Mouse (Mus musculus) lung, embryonic 14.5 days (tissue): ENCODE data around the gene Cdh23. TPM values are rescaled to one million over a fixed set of nuclear protein-coding genes. Genes with fewer than 3 reads are reported as not detected.

Experiments used
- ATAC-seq: fragments of 200-750 bp; cut with Nextera tagmentation; 2 replicates; pipeline ENCODE4 v1.8.0; 2017; ENCODE audit warnings: mild to moderate bottlenecking, moderate TSS enrichment, moderate library complexity; ENCODE audit not compliant: insufficient read depth
- DNase-seq: peaks from one replicate; pipeline ENCODE4 v3.0.0-alpha.2; 2015
- H3K27ac ChIP-seq: fragments of 300-500 bp; sonication (generic); 2 replicates; pipeline ENCODE4 v1.5.1; 2014; ENCODE audit warnings: low read depth, mild to moderate bottlenecking, moderate library complexity
- H3K27me3 ChIP-seq: fragments of 300-500 bp; sonication (generic); 2 replicates; pipeline ENCODE4 v1.6.1; 2014; ENCODE audit warnings: low read length, control low read depth; ENCODE audit not compliant: insufficient read depth
- H3K36me3 ChIP-seq: fragments of 300-500 bp; sonication (generic); 2 replicates; pipeline ENCODE4 v1.6.1; 2014; ENCODE audit warnings: control low read depth; ENCODE audit not compliant: insufficient read depth
- H3K4me1 ChIP-seq: fragments of 300-500 bp; sonication (generic); 2 replicates; pipeline ENCODE4 v1.6.1; 2014; ENCODE audit warnings: antibody characterized with exemption, control low read depth; ENCODE audit not compliant: insufficient read depth
- H3K4me2 ChIP-seq: fragments of 300-500 bp; sonication (generic); 2 replicates; pipeline ENCODE4 v1.6.1; 2014; ENCODE audit warnings: mild to moderate bottlenecking
- H3K4me3 ChIP-seq: fragments of 300-500 bp; sonication (generic); 2 replicates; pipeline ENCODE4 v1.5.1; 2014; ENCODE audit warnings: low read depth, low read length
- H3K9ac ChIP-seq: fragments of 300-500 bp; sonication (generic); 2 replicates; pipeline ENCODE4 v1.6.1; 2014
- H3K9me3 ChIP-seq: fragments of 300-500 bp; sonication (generic); 2 replicates; pipeline ENCODE4 v1.6.1; 2016; ENCODE audit warnings: low read depth, low read length, control low read depth
- CTCF ChIP-seq: IDR thresholded peaks from 2 replicates; pipeline ENCODE4 v1.5.1; 2016; ENCODE audit warnings: antibody characterized with exemption, low read depth
- WGBS: fragments of 180-500 bp; shearing (Covaris S2); extraction: QIAGEN DNeasy Blood & Tissue Kit; methylation state at CpG from one replicate; pipeline ENCODE4 v1.1.7; 2014; 5-methylcytosine and 5-hydroxymethylcytosine counted together
- polyA plus RNA-seq: library from polyadenylated mRNA; unstranded; fragments of >200 nt; fragmentation: Nextera tagmentation; extraction: Ambion mirVana; gene quantifications from 2 replicates; pipeline ENCODE4 v1.2.1, GENCODE M21; 2014

The Cdh23 gene
- polyA plus RNA-seq, 1 experiment from 2014 or later: 0.26 TPM

GRCm38 (mm10) chr10:60334583-60334982, 361.7 kb downstream of the Cdh23 start:
- Histone ChIP-seq H3K27me3 (no peaks in the 10 kb centered on the region), H3K27ac (no peak overlapping the region), H3K4me2 (no peak overlapping the region), H3K9me3 (no peaks in the 10 kb centered on the region), H3K4me3 (no peak overlapping the region), H3K4me1 (peaks cover 6% of the 10 kb centered on the region), H3K9ac (no peak overlapping the region), H3K36me3 (no peaks in the 10 kb centered on the region)
- 50% methylated on average over 7 of the region's 7 CpGs for WGBS
- ATAC-seq: no peak
- no peak for TF ChIP-seq CTCF
- DNase-seq: no peak

- TF ChIP-seq CTCF: no peak
- no peak overlapping the region; the same call in 1 of the 2 replicates for H3K4me2 ChIP-seq
- H3K27me3 ChIP-seq: no peaks in the 10 kb centered on the region
- peaks cover 8% of the 10 kb centered on the region for H3K4me1 ChIP-seq
- no peak overlapping the region for H3K4me3 ChIP-seq
- peak; percentile 92 for ATAC-seq
- H3K9me3 ChIP-seq: no peaks in the 10 kb centered on the region
- peak; percentile 95 for DNase-seq
- 37% methylated on average over 11 of the region's 11 CpGs for WGBS
- peak overlapping the region; percentile 76 for H3K27ac ChIP-seq
- H3K36me3 ChIP-seq: no peaks in the 10 kb centered on the region
- no peak overlapping the region for H3K9ac ChIP-seq
Measured at GRCm38 (mm10) chr10:60328963-60329650, 367.2 kb downstream of the Cdh23 start.

GRCm38 (mm10) chr10:60316166-60316565, 380.1 kb downstream of the Cdh23 start:
- Histone ChIP-seq H3K4me2 (no peak overlapping the region), H3K27me3 (no peaks in the 10 kb centered on the region), H3K9ac (no peak overlapping the region), H3K27ac (no peak overlapping the region), H3K36me3 (no peaks in the 10 kb centered on the region), H3K9me3 (no peaks in the 10 kb centered on the region), H3K4me1 (no peaks in the 10 kb centered on the region), H3K4me3 (no peak overlapping the region)
- WGBS: 82% methylated on average over 4 of the region's 4 CpGs
- no peak for DNase-seq
- ATAC-seq: no peak
- TF ChIP-seq CTCF: no peak

GRCm38 (mm10) chr10:60313606-60314005, 382.7 kb downstream of the Cdh23 start:
- Histone ChIP-seq H3K36me3 (no peaks in the 10 kb centered on the region), H3K9me3 (no peaks in the 10 kb centered on the region), H3K27ac (no peak overlapping the region), H3K4me2 (no peak overlapping the region), H3K9ac (no peak overlapping the region), H3K27me3 (no peaks in the 10 kb centered on the region), H3K4me1 (no peaks in the 10 kb centered on the region), H3K4me3 (no peak overlapping the region)
- WGBS: 88% methylated on average over 5 of the region's 5 CpGs
- ATAC-seq (no peak), DNase-seq (no peak)
- no peak for TF ChIP-seq CTCF

GRCm38 (mm10) chr10:60310629-60311028, 385.7 kb downstream of the Cdh23 start:
- WGBS: 92% methylated on average over 13 of the region's 13 CpGs
- Histone ChIP-seq H3K4me2 (no peak overlapping the region), H3K36me3 (no peaks in the 10 kb centered on the region), H3K27ac (no peak overlapping the region), H3K9ac (no peak overlapping the region), H3K4me1 (no peaks in the 10 kb centered on the region), H3K9me3 (no peaks in the 10 kb centered on the region), H3K27me3 (no peaks in the 10 kb centered on the region), H3K4me3 (no peak overlapping the region)
- DNase-seq (no peak), ATAC-seq (no peak)
- TF ChIP-seq CTCF: no peak

- H3K4me2 ChIP-seq: no peak overlapping the region
- H3K9ac ChIP-seq: no peak overlapping the region
- H3K4me1 ChIP-seq: no peaks in the 10 kb centered on the region
- WGBS: 61% methylated on average over 15 of the region's 15 CpGs
- H3K9me3 ChIP-seq: no peaks in the 10 kb centered on the region
- ATAC-seq (peak; percentile 84), DNase-seq (peak; percentile 94)
- peaks cover 24% of the 10 kb centered on the region for H3K36me3 ChIP-seq
- peak; percentile 96 for TF ChIP-seq CTCF
- no peak overlapping the region for H3K4me3 ChIP-seq
- no peak overlapping the region for H3K27ac ChIP-seq
- H3K27me3 ChIP-seq: no peaks in the 10 kb centered on the region
Measured at GRCm38 (mm10) chr10:60304854-60305628, 391.2 kb downstream of the Cdh23 start.

GRCm38 (mm10) chr10:60303419-60303818, 392.9 kb downstream of the Cdh23 start:
- no peaks in the 10 kb centered on the region for H3K27me3 ChIP-seq
- peaks cover 41% of the 10 kb centered on the region for H3K36me3 ChIP-seq
- DNase-seq (no peak), ATAC-seq (no peak)
- no peak for TF ChIP-seq CTCF
- no peak overlapping the region for H3K27ac ChIP-seq
- no peak overlapping the region for H3K4me2 ChIP-seq
- no peaks in the 10 kb centered on the region for H3K4me1 ChIP-seq
- H3K9me3 ChIP-seq: no peaks in the 10 kb centered on the region
- H3K9ac ChIP-seq: no peak overlapping the region
- no peak overlapping the region for H3K4me3 ChIP-seq
- 83% methylated on average over 17 of the region's 17 CpGs for WGBS
